Mouse (Mus musculus) myocyte (in vitro differentiated cells): ENCODE measurements around the gene Rtl1. TPM values are rescaled to one million over a fixed set of nuclear protein-coding genes. Genes with fewer than 3 reads are reported as not detected.

ENCODE experiments used
- H3K27me3 ChIP-seq: one replicate; pipeline ENCODE4 v1.6.1; 2011; ENCODE audit not compliant: control insufficient read depth, insufficient read depth, insufficient read length
- H3K36me3 ChIP-seq: one replicate; pipeline ENCODE4 v1.6.1; 2011; ENCODE audit not compliant: control insufficient read depth, insufficient read depth
- H3K4me2 ChIP-seq: one replicate; pipeline ENCODE4 v1.6.1; 2011; ENCODE audit warnings: low read depth, control low read depth
- H3K4me3 ChIP-seq: one replicate; pipeline ENCODE4 v1.5.1; 2011; ENCODE audit warnings: mild to moderate bottlenecking, control low read depth, moderate library complexity
- H3K79me2 ChIP-seq: one replicate; pipeline ENCODE4 v1.6.1; 2011; ENCODE audit not compliant: control insufficient read depth, insufficient read depth
- H3ac ChIP-seq: one replicate; pipeline ENCODE4 v1.6.1; 2011; ENCODE audit not compliant: control insufficient read depth, insufficient read length
- CEBPB ChIP-seq: IDR thresholded peaks from 2 replicates; pipeline ENCODE4 v1.6.1; 2011; ENCODE audit warnings: mild to moderate bottlenecking, moderate library complexity; ENCODE audit not compliant: poor library complexity, insufficient read depth, severe bottlenecking
- E2F4 ChIP-seq: IDR thresholded peaks from one replicate; pipeline ENCODE4 v1.6.1; 2011; ENCODE audit warnings: mild to moderate bottlenecking, control low read depth, moderate library complexity; ENCODE audit not compliant: insufficient read depth
- MAX ChIP-seq: IDR thresholded peaks from one replicate; pipeline ENCODE4 v1.6.1; 2011; ENCODE audit warnings: low read depth, mild to moderate bottlenecking, control low read depth
- MYOD1 ChIP-seq, 3 experiments: IDR thresholded peaks; one replicate each; pipeline ENCODE4 v1.6.1; 2011; ENCODE audit warnings: control low read depth in 2 of 3, low read depth in 2 of 3, mild to moderate bottlenecking in 2 of 3, moderate library complexity in 1 of 3; ENCODE audit not compliant: insufficient read length in 2 of 3, control insufficient read depth in 1 of 3
- MYOG ChIP-seq, 3 experiments: IDR thresholded peaks; one replicate each; pipeline ENCODE4 v1.6.1; 2011; ENCODE audit warnings: control low read depth in 2 of 3, low read depth in 2 of 3, mild to moderate bottlenecking in 2 of 3; ENCODE audit not compliant: insufficient read length in 2 of 3, control insufficient read depth in 1 of 3, insufficient read depth in 1 of 3
- POLR2A ChIP-seq: IDR thresholded peaks from one replicate; pipeline ENCODE4 v1.6.1; 2011; ENCODE audit warnings: low read depth, mild to moderate bottlenecking, control low read depth, moderate library complexity; ENCODE audit not compliant: insufficient read length
- POLR2AphosphoS2 ChIP-seq: IDR thresholded peaks from one replicate; pipeline ENCODE4 v1.6.1; 2011; ENCODE audit warnings: low read depth, control low read depth; ENCODE audit not compliant: insufficient read length
- REST ChIP-seq: IDR thresholded peaks from one replicate; pipeline ENCODE4 v1.6.1; 2011; ENCODE audit warnings: mild to moderate bottlenecking, control low read depth, moderate library complexity; ENCODE audit not compliant: insufficient read depth, insufficient read length
- SRF ChIP-seq: IDR thresholded peaks from one replicate; pipeline ENCODE4 v1.6.1; 2011; ENCODE audit warnings: low read depth; ENCODE audit not compliant: control insufficient read depth, insufficient read length
- TCF12 ChIP-seq: IDR thresholded peaks from one replicate; pipeline ENCODE4 v1.6.1; 2011; ENCODE audit warnings: mild to moderate bottlenecking, control low read depth; ENCODE audit not compliant: poor library complexity, insufficient read depth, severe bottlenecking
- TCF3 ChIP-seq: IDR thresholded peaks from one replicate; pipeline ENCODE4 v1.6.1; 2011; ENCODE audit warnings: low read depth, control low read depth; ENCODE audit not compliant: insufficient read length
- USF1 ChIP-seq: IDR thresholded peaks from one replicate; pipeline ENCODE4 v1.6.1; 2011; ENCODE audit warnings: low read depth, mild to moderate bottlenecking, control low read depth, moderate library complexity
- polyA plus RNA-seq: library from polyadenylated mRNA; unstranded; fragments of >200 nt; fragmentation: generic; extraction: Trizol; gene quantifications from one replicate; pipeline ENCODE4 v1.2.1, GENCODE M21; 2012; ENCODE audit warnings: missing spikeins

Gene Rtl1
- polyA plus RNA-seq, 1 experiment, result not detected

GRCm38 (mm10) chr12:109547085-109547484 lies 53.0 kb downstream of the Rtl1 start:
- H3K4me3 ChIP-seq, result no peak overlapping the region
- no peaks in the 10 kb centered on the region for H3K27me3 ChIP-seq
- H3K36me3 ChIP-seq, result no peaks in the 10 kb centered on the region

GRCm38 (mm10) chr12:109545875-109546732 lies 54.0 kb downstream of the Rtl1 start:
- H3K79me2 ChIP-seq, result no peaks in the 10 kb centered on the region
- H3K27me3 ChIP-seq, result no peaks in the 10 kb centered on the region
- no peak overlapping the region for H3ac ChIP-seq
- no peaks in the 10 kb centered on the region for H3K36me3 ChIP-seq
- no peak overlapping the region for H3K4me2 ChIP-seq
- TF ChIP-seq POLR2A, result no peak
- TF ChIP-seq SRF, result no peak
- TF ChIP-seq USF1, result no peak
- TF ChIP-seq MAX, result no peak
- TF ChIP-seq TCF12, result no peak
- TF ChIP-seq CEBPB, result no peak
- TF ChIP-seq E2F4, result no peak
- no peak for TF ChIP-seq POLR2AphosphoS2
- no peak for TF ChIP-seq MYOG (IDR thresholded peaks at IDR 0.05; ENCODE audit: control insufficient read depth in 1 of 3, insufficient read depth in 1 of 3, insufficient read length in 2 of 3, low read depth in 2 of 3)
- TF ChIP-seq TCF3, result no peak
- no peak for TF ChIP-seq MYOD1 (IDR thresholded peaks at IDR 0.05; ENCODE audit: control insufficient read depth in 1 of 3, insufficient read length in 2 of 3, low read depth in 2 of 3)
- no peak for TF ChIP-seq REST
- H3K4me3 ChIP-seq, result no peak overlapping the region

More at GRCm38 (mm10) chr12:109547085-109547484, 53.0 kb downstream of the Rtl1 start:
- TF ChIP-seq CEBPB, result no peak
- TF ChIP-seq POLR2A, result no peak
- TF ChIP-seq USF1, result no peak
- TF ChIP-seq MYOG (IDR thresholded peaks at IDR 0.05; ENCODE audit: control insufficient read depth in 1 of 3, insufficient read depth in 1 of 3, insufficient read length in 2 of 3, low read depth in 2 of 3), result no peak
- no peak for TF ChIP-seq SRF
- Histone ChIP-seq H3ac (no peak overlapping the region), H3K4me2 (no peak overlapping the region), H3K79me2 (no peaks in the 10 kb centered on the region)

- Histone ChIP-seq H3K4me3 (no peak overlapping the region), H3K36me3 (no peaks in the 10 kb centered on the region), H3K4me2 (no peak overlapping the region), H3ac (no peak overlapping the region), H3K27me3 (no peaks in the 10 kb centered on the region), H3K79me2 (no peaks in the 10 kb centered on the region)
- TF ChIP-seq REST, result no peak
- TF ChIP-seq MAX, result no peak
- no peak for TF ChIP-seq TCF3
- no peak for TF ChIP-seq USF1
- no peak for TF ChIP-seq E2F4
- TF ChIP-seq SRF, result no peak
- TF ChIP-seq TCF12, result no peak
These were observed 56.7 kb downstream of the Rtl1 start for GRCm38 (mm10) chr12:109543281-109543923.

- no peak for TF ChIP-seq MYOD1 (IDR thresholded peaks at IDR 0.05; ENCODE audit: control insufficient read depth in 1 of 3, insufficient read length in 2 of 3, low read depth in 2 of 3)
- TF ChIP-seq MYOG (IDR thresholded peaks at IDR 0.05; ENCODE audit: control insufficient read depth in 1 of 3, insufficient read depth in 1 of 3, insufficient read length in 2 of 3, low read depth in 2 of 3), result no peak
- no peak for TF ChIP-seq TCF3
- no peak for TF ChIP-seq SRF
- no peak for TF ChIP-seq POLR2A
- TF ChIP-seq USF1, result no peak
- TF ChIP-seq CEBPB, result no peak
- TF ChIP-seq TCF12, result no peak
- TF ChIP-seq REST, result no peak
- no peak for TF ChIP-seq MAX
- TF ChIP-seq E2F4, result no peak
- TF ChIP-seq POLR2AphosphoS2, result no peak
- Histone ChIP-seq H3K27me3 (no peaks in the 10 kb centered on the region), H3K4me3 (no peak overlapping the region), H3ac (no peak overlapping the region), H3K36me3 (no peaks in the 10 kb centered on the region), H3K79me2 (no peaks in the 10 kb centered on the region), H3K4me2 (no peak overlapping the region)
These were observed 57.4 kb downstream of the Rtl1 start for GRCm38 (mm10) chr12:109542635-109543249.

- no peaks in the 10 kb centered on the region for H3K79me2 ChIP-seq
- TF ChIP-seq TCF12 (no peak), REST (no peak), MAX (no peak), POLR2A (no peak), CEBPB (no peak), E2F4 (no peak), TCF3 (no peak), USF1 (no peak), POLR2AphosphoS2 (no peak), SRF (no peak), MYOG (IDR thresholded peaks at IDR 0.05; ENCODE audit: control insufficient read depth in 1 of 3, insufficient read depth in 1 of 3, insufficient read length in 2 of 3, low read depth in 2 of 3) (no peak)
- H3ac ChIP-seq, result no peak overlapping the region
- H3K27me3 ChIP-seq, result no peaks in the 10 kb centered on the region
- no peak overlapping the region for H3K4me2 ChIP-seq
- no peaks in the 10 kb centered on the region for H3K36me3 ChIP-seq
- H3K4me3 ChIP-seq, result no peak overlapping the region
These were observed 58.1 kb downstream of the Rtl1 start for GRCm38 (mm10) chr12:109542011-109542410.
